Mouse (Mus musculus) erythroblast, embryonic 14.5 days (primary cell): ENCODE measurements around the gene Smc1b.

Experiments
- GATA1 ChIP-seq: IDR thresholded peaks from 2 replicates; pipeline ENCODE4 v1.6.1; 2012; ENCODE audit warnings: low read length, inconsistent platforms, mixed read lengths
- TAL1 ChIP-seq: IDR thresholded peaks from 3 replicates; pipeline ENCODE4 v1.6.1; 2012; ENCODE audit warnings: low read length, inconsistent platforms, mixed read lengths

- TF ChIP-seq GATA1: no peak
- TF ChIP-seq TAL1: no peak
These were observed 42.3 kb upstream of the Smc1b start for GRCm38 (mm10) chr15:85174060-85174459.
